Mouse (Mus musculus) midbrain, embryonic 12.5 days (tissue): ENCODE results near the gene Rnf4. TPM values are rescaled to one million over a fixed set of nuclear protein-coding genes. Genes with fewer than 3 reads are reported as not detected.

Source experiments
- ATAC-seq: fragments of 200-750 bp; cut with Nextera tagmentation; 2 replicates; pipeline ENCODE4 v1.8.0; 2017; ENCODE audit warnings: low read depth, moderate TSS enrichment, moderate library complexity; ENCODE audit not compliant: low FRiP score
- H3K27ac ChIP-seq: fragments of 300-500 bp; sonication (generic); replicated peaks from 2 replicates; pipeline ENCODE4 v1.5.1; 2016; ENCODE audit warnings: mild to moderate bottlenecking
- H3K27me3 ChIP-seq: fragments of 300-500 bp; sonication (generic); 2 replicates; pipeline ENCODE4 v1.6.1; 2016; ENCODE audit warnings: mild to moderate bottlenecking
- H3K36me3 ChIP-seq: fragments of 300-500 bp; sonication (generic); 2 replicates; pipeline ENCODE4 v1.6.1; 2016
- H3K4me1 ChIP-seq: fragments of 300-500 bp; sonication (generic); 2 replicates; pipeline ENCODE4 v1.6.1; 2016
- H3K4me2 ChIP-seq: fragments of 300-500 bp; sonication (generic); replicated peaks from 2 replicates; pipeline ENCODE4 v1.6.1; 2016; ENCODE audit warnings: mild to moderate bottlenecking, moderate library complexity
- H3K4me3 ChIP-seq: fragments of 300-500 bp; sonication (generic); 2 replicates; pipeline ENCODE4 v1.5.1; 2016; ENCODE audit warnings: mild to moderate bottlenecking
- H3K9ac ChIP-seq: fragments of 300-500 bp; sonication (generic); replicated peaks from 2 replicates; pipeline ENCODE4 v1.6.1; 2016; ENCODE audit warnings: mild to moderate bottlenecking, moderate library complexity
- H3K9me3 ChIP-seq: fragments of 300-500 bp; sonication (generic); 2 replicates; pipeline ENCODE4 v1.6.1; 2016; ENCODE audit warnings: mild to moderate bottlenecking
- WGBS: fragments of 180-500 bp; shearing (Covaris S2); methylation state at CpG from one replicate; pipeline ENCODE4 v1.1.7; 2016; 5-methylcytosine and 5-hydroxymethylcytosine counted together
- polyA plus RNA-seq: library from polyadenylated mRNA; unstranded; fragments of >200 nt; fragmentation: Nextera tagmentation; extraction: Ambion mirVana; gene quantifications from 2 replicates; pipeline ENCODE4 v1.2.1, GENCODE M21; 2016

The Rnf4 gene
- 155 and 172 TPM in 2 replicates for polyA plus RNA-seq

GRCm38 (mm10) chr5:34336097-34336774 lies at the start of gene Rnf4:
Rnf4 (plus strand) TSS chr5:34336289.
- Histone ChIP-seq H3K27me3 (no peaks in the 10 kb centered on the region), H3K27ac (peak within 1 kb of the TSS; percentile 94), H3K36me3 (peaks cover 3% of the 10 kb centered on the region; the same call in 1 of the 2 replicates), H3K4me3 (peak within 1 kb of the TSS; percentile 99), H3K9me3 (no peaks in the 10 kb centered on the region), H3K4me2 (peak within 1 kb of the TSS; percentile 82), H3K9ac (peak within 1 kb of the TSS; percentile 96), H3K4me1 (peaks cover 20% of the 10 kb centered on the region)
- under 1% methylated on average over 65 of the region's 67 CpGs for WGBS
- peak; percentile 96 for ATAC-seq

GRCm38 (mm10) chr5:34286516-34286915 lies 49.6 kb upstream of the Rnf4 start:
- Histone ChIP-seq H3K27me3 (peaks cover 67% of the 10 kb centered on the region), H3K27ac (no peak overlapping the region), H3K9me3 (no peaks in the 10 kb centered on the region), H3K9ac (0 out of 2 replicates have a peak overlapping the region, but pooled peaks have one; percentile 12), H3K36me3 (no peaks in the 10 kb centered on the region), H3K4me2 (peak overlapping the region; percentile 90), H3K4me3 (peak overlapping the region; percentile 69), H3K4me1 (peaks cover 27% of the 10 kb centered on the region)
- no peak for ATAC-seq
- 2% methylated on average over 11 of the region's 11 CpGs for whole genome bisulfite sequencing

GRCm38 (mm10) chr5:34287001-34287837 lies 48.9 kb upstream of the Rnf4 start:
- under 1% methylated on average over 54 of the region's 54 CpGs for WGBS
- H3K4me2 ChIP-seq = peak overlapping the region; percentile 90
- peaks cover 27% of the 10 kb centered on the region for H3K4me1 ChIP-seq
- ATAC-seq = no peak
- no peaks in the 10 kb centered on the region for H3K36me3 ChIP-seq
- no peak overlapping the region for H3K27ac ChIP-seq
- H3K9me3 ChIP-seq = no peaks in the 10 kb centered on the region
- peak overlapping the region; percentile 69 for H3K4me3 ChIP-seq
- peaks cover 67% of the 10 kb centered on the region for H3K27me3 ChIP-seq
- H3K9ac ChIP-seq = peak overlapping the region; percentile 60

GRCm38 (mm10) chr5:34287838-34288145 lies 48.3 kb upstream of the Rnf4 start:
- peaks cover 67% of the 10 kb centered on the region for H3K27me3 ChIP-seq
- peak overlapping the region; percentile 60 for H3K9ac ChIP-seq
- 0 out of 2 replicates have a peak, but pooled peaks have one; percentile 6 for ATAC-seq
- no peaks in the 10 kb centered on the region for H3K36me3 ChIP-seq
- H3K4me2 ChIP-seq = peak overlapping the region; percentile 90
- under 1% methylated on average over 18 of the region's 18 CpGs for WGBS
- H3K4me3 ChIP-seq = peak overlapping the region; percentile 69
- peaks cover 27% of the 10 kb centered on the region for H3K4me1 ChIP-seq
- H3K27ac ChIP-seq = no peak overlapping the region
- H3K9me3 ChIP-seq = no peaks in the 10 kb centered on the region

- Histone ChIP-seq H3K4me2 (peak within 1 kb of the TSS; percentile 90), H3K9ac (peak within 1 kb of the TSS; percentile 60), H3K36me3 (no peaks in the 10 kb centered on the region), H3K4me3 (peak within 1 kb of the TSS; percentile 69), H3K27ac (no peak within 1 kb of the TSS), H3K9me3 (no peaks in the 10 kb centered on the region), H3K27me3 (peaks cover 62% of the 10 kb centered on the region), H3K4me1 (peaks cover 23% of the 10 kb centered on the region)
- under 1% methylated on average over 61 of the region's 83 CpGs for WGBS
- ATAC-seq = peak; percentile 99
Measured at GRCm38 (mm10) chr5:34288154-34288716, 47.9 kb upstream of the Rnf4 start, which contains the start of the genes Zfyve28 and Cfap99. Zfyve28 (minus strand) TSS chr5:34288449. Cfap99 (plus strand) TSS chr5:34288600.

GRCm38 (mm10) chr5:34289286-34289685 lies 46.8 kb upstream of the Rnf4 start:
- H3K4me2 ChIP-seq = peak overlapping the region; percentile 90; the same call in 1 of the 2 replicates
- ATAC-seq = no peak
- peaks cover 23% of the 10 kb centered on the region for H3K4me1 ChIP-seq
- H3K27me3 ChIP-seq = peaks cover 54% of the 10 kb centered on the region
- H3K9me3 ChIP-seq = no peaks in the 10 kb centered on the region
- H3K4me3 ChIP-seq = no peak overlapping the region
- H3K27ac ChIP-seq = no peak overlapping the region
- no peaks in the 10 kb centered on the region for H3K36me3 ChIP-seq
- 59% methylated on average over 2 of the region's 2 CpGs for WGBS
- H3K9ac ChIP-seq = no peak overlapping the region

- ATAC-seq = no peak
- H3K9ac ChIP-seq = no peak overlapping the region
- no peak overlapping the region for H3K4me3 ChIP-seq
- H3K9me3 ChIP-seq = no peaks in the 10 kb centered on the region
- H3K4me1 ChIP-seq = peaks cover 5% of the 10 kb centered on the region; the same call in 1 of the 2 replicates
- WGBS = 83% methylated on average over 6 of the region's 6 CpGs
- peaks cover 18% of the 10 kb centered on the region for H3K27me3 ChIP-seq
- no peaks in the 10 kb centered on the region for H3K36me3 ChIP-seq
- no peak overlapping the region for H3K27ac ChIP-seq
- H3K4me2 ChIP-seq = no peak overlapping the region
Measured at GRCm38 (mm10) chr5:34293363-34293762, 42.7 kb upstream of the Rnf4 start.

- no peak for ATAC-seq
- no peak overlapping the region for H3K27ac ChIP-seq
- peaks cover 5% of the 10 kb centered on the region for H3K27me3 ChIP-seq
- no peak overlapping the region for H3K9ac ChIP-seq
- no peaks in the 10 kb centered on the region for H3K9me3 ChIP-seq
- H3K36me3 ChIP-seq = no peaks in the 10 kb centered on the region
- WGBS = 27% methylated on average over 2 of the region's 2 CpGs
- no peak overlapping the region for H3K4me3 ChIP-seq
- H3K4me1 ChIP-seq = no peaks in the 10 kb centered on the region
- no peak overlapping the region for H3K4me2 ChIP-seq
Measured at GRCm38 (mm10) chr5:34294696-34295095, 41.4 kb upstream of the Rnf4 start.

GRCm38 (mm10) chr5:34295141-34295540 lies 40.9 kb upstream of the Rnf4 start:
- Histone ChIP-seq H3K9me3 (no peaks in the 10 kb centered on the region), H3K9ac (no peak overlapping the region), H3K4me1 (no peaks in the 10 kb centered on the region), H3K27ac (no peak overlapping the region), H3K27me3 (peaks cover 4% of the 10 kb centered on the region; the same call in 1 of the 2 replicates), H3K36me3 (no peaks in the 10 kb centered on the region), H3K4me3 (no peak overlapping the region), H3K4me2 (no peak overlapping the region)
- no CpG with 5 or more reads among the region's 2 CpGs for WGBS
- no peak for ATAC-seq

GRCm38 (mm10) chr5:34298061-34298460 lies 38.0 kb upstream of the Rnf4 start:
- Histone ChIP-seq H3K27ac (no peak overlapping the region), H3K9ac (no peak overlapping the region), H3K9me3 (no peaks in the 10 kb centered on the region), H3K4me1 (no peaks in the 10 kb centered on the region), H3K36me3 (no peaks in the 10 kb centered on the region), H3K4me2 (no peak overlapping the region), H3K4me3 (no peak overlapping the region), H3K27me3 (no peaks in the 10 kb centered on the region)
- ATAC-seq = no peak
- WGBS = 70% methylated on average over 4 of the region's 4 CpGs

- Histone ChIP-seq H3K4me1 (no peaks in the 10 kb centered on the region), H3K27ac (no peak overlapping the region), H3K9me3 (no peaks in the 10 kb centered on the region), H3K36me3 (no peaks in the 10 kb centered on the region), H3K4me2 (no peak overlapping the region), H3K4me3 (no peak overlapping the region), H3K9ac (no peak overlapping the region), H3K27me3 (no peaks in the 10 kb centered on the region)
- no peak for ATAC-seq
- 88% methylated on average over 10 of the region's 10 CpGs for whole genome bisulfite sequencing
Measured at GRCm38 (mm10) chr5:34298937-34299535, 37.1 kb upstream of the Rnf4 start.
